Mouse (Mus musculus) lung, embryonic 15.5 days (tissue): ENCODE measurements around the gene Smc4. TPM values are rescaled to one million over a fixed set of nuclear protein-coding genes. Genes with fewer than 3 reads are reported as not detected.

Source experiments
- ATAC-seq: fragments of 200-750 bp; cut with Nextera tagmentation; 2 replicates; pipeline ENCODE4 v1.8.0; 2017; ENCODE audit warnings: moderate number of reproducible peaks, borderline replicate concordance; ENCODE audit not compliant: low FRiP score, low TSS enrichment; ENCODE audit errors: extremely low read depth
- H3K27ac ChIP-seq: fragments of 300-500 bp; sonication (generic); 2 replicates; pipeline ENCODE4 v1.5.1; 2015; ENCODE audit warnings: moderate library complexity, mild to moderate bottlenecking, inconsistent platforms
- H3K27me3 ChIP-seq: fragments of 300-500 bp; sonication (generic); 2 replicates; pipeline ENCODE4 v1.6.1; 2015; ENCODE audit warnings: inconsistent platforms
- H3K36me3 ChIP-seq: fragments of 300-500 bp; sonication (generic); 2 replicates; pipeline ENCODE4 v1.6.1; 2015; ENCODE audit warnings: inconsistent platforms
- H3K4me1 ChIP-seq: fragments of 300-500 bp; sonication (generic); 2 replicates; pipeline ENCODE4 v1.6.1; 2015; ENCODE audit warnings: inconsistent platforms
- H3K4me2 ChIP-seq: fragments of 300-500 bp; sonication (generic); 2 replicates; pipeline ENCODE4 v1.6.1; 2015; ENCODE audit warnings: inconsistent platforms, mild to moderate bottlenecking, moderate library complexity
- H3K4me3 ChIP-seq: fragments of 300-500 bp; sonication (generic); 2 replicates; pipeline ENCODE4 v1.5.1; 2015; ENCODE audit warnings: mild to moderate bottlenecking, inconsistent platforms
- H3K9ac ChIP-seq: fragments of 300-500 bp; sonication (generic); 2 replicates; pipeline ENCODE4 v1.6.1; 2015; ENCODE audit warnings: inconsistent platforms
- H3K9me3 ChIP-seq: fragments of 300-500 bp; sonication (generic); 2 replicates; pipeline ENCODE4 v1.6.1; 2016; ENCODE audit warnings: inconsistent platforms
- WGBS: fragments of 180-500 bp; shearing (Covaris S2); methylation state at CpG from one replicate; pipeline ENCODE4 v1.1.7; 2015; 5-methylcytosine and 5-hydroxymethylcytosine counted together
- polyA plus RNA-seq: library from polyadenylated mRNA; unstranded; fragments of >200 nt; fragmentation: Nextera tagmentation; extraction: Ambion mirVana; gene quantifications from 2 replicates; pipeline ENCODE4 v1.2.1, GENCODE M21; 2015

The Smc4 gene
- polyA plus RNA-seq: 213 and 230 TPM in 2 replicates

GRCm38 (mm10) chr3:69004437-69005337, at the start of gene Smc4, which contains the start of gene Ift80:
TSS of gene Smc4 (plus strand) at chr3:69004738.
TSS of gene Ift80 (minus strand) at chr3:69004570.
- Histone ChIP-seq H3K27ac (peak within 1 kb of the TSS; percentile 98), H3K27me3 (no peaks in the 10 kb centered on the region), H3K36me3 (peaks cover 2% of the 10 kb centered on the region; the same call in 1 of the 2 replicates), H3K4me1 (peaks cover 12% of the 10 kb centered on the region), H3K4me3 (peak within 1 kb of the TSS; percentile 100), H3K4me2 (peak within 1 kb of the TSS; percentile 70), H3K9ac (peak within 1 kb of the TSS; percentile 98), H3K9me3 (no peaks in the 10 kb centered on the region)
- WGBS: under 1% methylated on average over 72 of the region's 76 CpGs
- peak; percentile 95 for ATAC-seq

GRCm38 (mm10) chr3:68956454-68956853, 48.1 kb upstream of the Smc4 start:
- WGBS: 48% methylated on average over 4 of the region's 4 CpGs
- Histone ChIP-seq H3K9me3 (no peaks in the 10 kb centered on the region), H3K4me3 (no peak overlapping the region), H3K36me3 (no peaks in the 10 kb centered on the region), H3K27me3 (no peaks in the 10 kb centered on the region), H3K4me1 (no peaks in the 10 kb centered on the region), H3K4me2 (no peak overlapping the region), H3K9ac (no peak overlapping the region), H3K27ac (no peak overlapping the region)
- no peak for ATAC-seq

- Histone ChIP-seq H3K27me3 (no peaks in the 10 kb centered on the region), H3K4me2 (no peak overlapping the region), H3K36me3 (peaks cover 3% of the 10 kb centered on the region; the same call in 1 of the 2 replicates), H3K4me1 (no peaks in the 10 kb centered on the region), H3K9me3 (no peaks in the 10 kb centered on the region), H3K9ac (no peak overlapping the region), H3K27ac (no peak overlapping the region), H3K4me3 (no peak overlapping the region)
- 80% methylated on average over 3 of the region's 3 CpGs for WGBS
- no peak for ATAC-seq
Observed at GRCm38 (mm10) chr3:68957413-68957812, 47.1 kb upstream of the Smc4 start.

- no peaks in the 10 kb centered on the region for H3K27me3 ChIP-seq
Observed at GRCm38 (mm10) chr3:68964682-68965081, 39.9 kb upstream of the Smc4 start.

GRCm38 (mm10) chr3:68966527-68967285, 37.8 kb upstream of the Smc4 start:
- H3K4me3 ChIP-seq: no peak overlapping the region
- H3K27ac ChIP-seq: peak overlapping the region; percentile 76
- no peak overlapping the region for H3K4me2 ChIP-seq

More at GRCm38 (mm10) chr3:68964682-68965081, 39.9 kb upstream of the Smc4 start:
- no peak for ATAC-seq
- no peak overlapping the region for H3K4me3 ChIP-seq
- no peak overlapping the region for H3K9ac ChIP-seq
- H3K4me2 ChIP-seq: no peak overlapping the region
- no peaks in the 10 kb centered on the region; the same call in 1 of the 2 replicates for H3K9me3 ChIP-seq
- peaks cover 20% of the 10 kb centered on the region for H3K36me3 ChIP-seq
- no peak overlapping the region for H3K27ac ChIP-seq
- H3K4me1 ChIP-seq: no peaks in the 10 kb centered on the region

GRCm38 (mm10) chr3:68967404-68967803, 37.1 kb upstream of the Smc4 start:
- WGBS: 35% methylated on average over 6 of the region's 6 CpGs
- no peak overlapping the region for H3K4me3 ChIP-seq
- H3K9me3 ChIP-seq: no peaks in the 10 kb centered on the region; the same call in 1 of the 2 replicates
- no peak overlapping the region for H3K4me2 ChIP-seq
- no peak overlapping the region for H3K9ac ChIP-seq
- peak; percentile 79 for ATAC-seq
- no peaks in the 10 kb centered on the region for H3K4me1 ChIP-seq
- H3K36me3 ChIP-seq: peaks cover 17% of the 10 kb centered on the region
- no peaks in the 10 kb centered on the region for H3K27me3 ChIP-seq
- H3K27ac ChIP-seq: peak overlapping the region; percentile 76

More at GRCm38 (mm10) chr3:68966527-68967285, 37.8 kb upstream of the Smc4 start:
- ATAC-seq: no peak
- Histone ChIP-seq H3K27me3 (no peaks in the 10 kb centered on the region), H3K9me3 (no peaks in the 10 kb centered on the region; the same call in 1 of the 2 replicates), H3K36me3 (peaks cover 20% of the 10 kb centered on the region), H3K4me1 (no peaks in the 10 kb centered on the region), H3K9ac (no peak overlapping the region)
- 79% methylated on average over 6 of the region's 6 CpGs for WGBS

GRCm38 (mm10) chr3:68969091-68969590, 35.4 kb upstream of the Smc4 start:
- 80% methylated on average over 3 of the region's 3 CpGs for WGBS
- peaks cover 17% of the 10 kb centered on the region for H3K36me3 ChIP-seq
- no peaks in the 10 kb centered on the region for H3K27me3 ChIP-seq

GRCm38 (mm10) chr3:68973574-68973973, 31.0 kb upstream of the Smc4 start:
- Histone ChIP-seq H3K9ac (no peak overlapping the region), H3K4me2 (no peak overlapping the region), H3K9me3 (no peaks in the 10 kb centered on the region), H3K27ac (no peak overlapping the region), H3K4me3 (no peak overlapping the region), H3K36me3 (no peaks in the 10 kb centered on the region; the same call in 1 of the 2 replicates), H3K4me1 (no peaks in the 10 kb centered on the region), H3K27me3 (no peaks in the 10 kb centered on the region)
- 32% methylated on average over 1 of the region's 1 CpGs for WGBS
- ATAC-seq: no peak

More at GRCm38 (mm10) chr3:68969091-68969590, 35.4 kb upstream of the Smc4 start:
- H3K4me2 ChIP-seq: no peak overlapping the region
- no peak overlapping the region for H3K4me3 ChIP-seq
- no peak overlapping the region for H3K27ac ChIP-seq
- no peaks in the 10 kb centered on the region; the same call in 1 of the 2 replicates for H3K9me3 ChIP-seq
- H3K4me1 ChIP-seq: no peaks in the 10 kb centered on the region
- H3K9ac ChIP-seq: no peak overlapping the region
- ATAC-seq: no peak

- no peaks in the 10 kb centered on the region for H3K4me1 ChIP-seq
- no peaks in the 10 kb centered on the region for H3K27me3 ChIP-seq
- no peak overlapping the region for H3K9ac ChIP-seq
- peak overlapping the region; percentile 35; the same call in 1 of the 2 replicates for H3K27ac ChIP-seq
- H3K4me2 ChIP-seq: no peak overlapping the region
- H3K9me3 ChIP-seq: no peaks in the 10 kb centered on the region
- no peak for ATAC-seq
- no peak overlapping the region for H3K4me3 ChIP-seq
- WGBS: 73% methylated on average over 8 of the region's 8 CpGs
- H3K36me3 ChIP-seq: no peaks in the 10 kb centered on the region; the same call in 1 of the 2 replicates
Observed at GRCm38 (mm10) chr3:68974639-68975532, 29.7 kb upstream of the Smc4 start.

- no peak overlapping the region for H3K27ac ChIP-seq
- no peak overlapping the region for H3K4me3 ChIP-seq
- H3K4me2 ChIP-seq: no peak overlapping the region
- no peaks in the 10 kb centered on the region for H3K27me3 ChIP-seq
- H3K9ac ChIP-seq: no peak overlapping the region
- no peaks in the 10 kb centered on the region for H3K9me3 ChIP-seq
- no peaks in the 10 kb centered on the region for H3K4me1 ChIP-seq
- no peaks in the 10 kb centered on the region; the same call in 1 of the 2 replicates for H3K36me3 ChIP-seq
- WGBS: 52% methylated on average over 9 of the region's 9 CpGs
- no peak for ATAC-seq
Observed at GRCm38 (mm10) chr3:68975533-68976490, 28.7 kb upstream of the Smc4 start.
